Mouse (Mus musculus) Patski (cell line): Measurements from ENCODE around the gene Babam1. TPM values are rescaled to one million over a fixed set of nuclear protein-coding genes. Genes with fewer than 3 reads are reported as not detected.

Experiments
- ATAC-seq: fragments of 100-300 bp; one replicate; pipeline ENCODE4 v1.8.0; 2021
- CTCF ChIA-PET: fragments of 350-600 bp; sonication (Branson Sonifier 250); formaldehyde crosslinking; loops from one replicate; lab custom pipeline; 2022; ENCODE audit warnings: inconsistent platforms; lab: Charles Lee
- POLR2A ChIA-PET: fragments of 350-600 bp; sonication (Branson Sonifier 250); formaldehyde crosslinking; loops from one replicate; lab custom pipeline; 2022; ENCODE audit warnings: antibody characterized with exemption, inconsistent platforms; lab: Charles Lee
- DNase-seq: peaks from one replicate; pipeline ENCODE4 v3.0.0-alpha.2; 2011; ENCODE audit warnings: low read depth, low spot score
- H3K27me3 ChIP-seq: fragments of 371-371 bp; one replicate; pipeline ENCODE4 v1.5.1; 2021
- CTCF ChIP-seq: fragments of 100-300 bp; IDR thresholded peaks from one replicate; pipeline ENCODE4 v1.5.1; 2021
- in situ Hi-C: fragments of 300-500 bp; cut with MboI; formaldehyde crosslinking; loops from 3 replicates; pipeline ENCODE4 v1.11.1; 2018; ENCODE audit warnings: low pct_unique_long_range_greater_than_20kb, mixed read lengths
- polyA plus RNA-seq: library from polyadenylated mRNA; unstranded; gene quantifications from one replicate; pipeline ENCODE4 v1.2.3, GENCODE M21; 2021

The Babam1 gene
- polyA plus RNA-seq, 1 experiment from 2014 or later, result 103 TPM

GRCm38 (mm10) chr8:71380178-71381171 lies 16.2 kb upstream of the Babam1 start:
- POLR2A ChIA-PET, result interaction anchor here (1.0 to 2.7 kb wide), 4 partner anchors 9 to 25 kb away, joined by 3 to 16 read pairs (median 8); partner anchors contain the start of genes Babam1 and Ocel1
- ATAC-seq (no peak), DNase-seq (no peak)
- H3K27me3 ChIP-seq, result no peaks in the 10 kb centered on the region
- in situ Hi-C loops, result no loop called here
- no peak for TF ChIP-seq CTCF
- CTCF ChIA-PET, result interaction anchor here (1.8 to 3.0 kb wide), 2 partner anchors 9 to 25 kb away, joined by 3 to 12 read pairs; partner anchors contain the start of genes Ankle1 and Ocel1

GRCm38 (mm10) chr8:71381421-71381970 lies 15.2 kb upstream of the Babam1 start, which contains the start of gene Nr2f6:
TSS of gene Nr2f6 (minus strand) at chr8:71381960.
- ATAC-seq (no peak), DNase-seq (no peak)
- ChIA-PET POLR2A (interaction anchor here (0.6 to 2.4 kb wide), 3 partner anchors 10 to 105 kb away, joined by 4 to 16 read pairs (median 8); partner anchors contain the start of genes Babam1 and Ocel1), CTCF (interaction anchor here (3.0 kb wide), 1 partner anchor 10 kb away, joined by 12 read pairs; the partner anchor contains the start of gene Ocel1)
- no peak for TF ChIP-seq CTCF
- no peaks in the 10 kb centered on the region for H3K27me3 ChIP-seq
- in situ Hi-C loops, result no loop called here

GRCm38 (mm10) chr8:71381971-71382961 lies 14.4 kb upstream of the Babam1 start:
- ChIA-PET CTCF (interaction anchor here (3.0 kb wide), 1 partner anchor 10 kb away, joined by 12 read pairs; the partner anchor contains the start of gene Ocel1), POLR2A (interaction anchor here (0.6 to 2.4 kb wide), 5 partner anchors 10 to 773 kb away, joined by 3 to 16 read pairs (median 4); partner anchors contain the start of genes Babam1 and Ocel1)
- TF ChIP-seq CTCF, result no peak
- peak; percentile 68 for DNase-seq
- no peaks in the 10 kb centered on the region for H3K27me3 ChIP-seq
- in situ Hi-C loops, result no loop called here
- ATAC-seq, result peak; percentile 75

- ATAC-seq (no peak), DNase-seq (no peak)
- CTCF ChIA-PET, result no interaction called here
- H3K27me3 ChIP-seq, result no peaks in the 10 kb centered on the region
- in situ Hi-C loops, result no loop called here
- POLR2A ChIA-PET, result no interaction called here
- TF ChIP-seq CTCF, result no peak
Observed at GRCm38 (mm10) chr8:71383396-71383795, 13.3 kb upstream of the Babam1 start.

GRCm38 (mm10) chr8:71383860-71384259 lies 12.8 kb upstream of the Babam1 start:
- ChIA-PET POLR2A (no interaction called here), CTCF (no interaction called here)
- no peaks in the 10 kb centered on the region for H3K27me3 ChIP-seq
- in situ Hi-C loops, result no loop called here
- no peak for DNase-seq
- no peak for TF ChIP-seq CTCF
- no peak for ATAC-seq

- in situ Hi-C loops, result no loop called here
- DNase-seq, result no peak
- no peak for ATAC-seq
- TF ChIP-seq CTCF, result no peak
- POLR2A ChIA-PET, result no interaction called here
- CTCF ChIA-PET, result interaction anchor here (0.9 kb wide), 1 partner anchor 10 kb away, joined by 4 read pairs; no protein-coding TSS in a partner anchor
- H3K27me3 ChIP-seq, result no peaks in the 10 kb centered on the region
Observed at GRCm38 (mm10) chr8:71385212-71385835, 11.3 kb upstream of the Babam1 start.

- H3K27me3 ChIP-seq, result no peaks in the 10 kb centered on the region
- CTCF ChIA-PET, result interaction anchor here (1.5 kb wide), 1 partner anchor 52 kb away, joined by 3 read pairs; no protein-coding TSS in a partner anchor
- ATAC-seq (no peak), DNase-seq (no peak)
- in situ Hi-C loops, result no loop called here
- no peak for TF ChIP-seq CTCF
- POLR2A ChIA-PET, result interaction anchor here (0.5 kb wide), 1 partner anchor 106 kb away, joined by 3 read pairs; no protein-coding TSS in a partner anchor
Observed at GRCm38 (mm10) chr8:71388267-71388666, 8.4 kb upstream of the Babam1 start.

GRCm38 (mm10) chr8:71391696-71392095 lies 5.0 kb upstream of the Babam1 start:
- ATAC-seq (no peak), DNase-seq (no peak)
- no peaks in the 10 kb centered on the region for H3K27me3 ChIP-seq
- TF ChIP-seq CTCF, result no peak
- POLR2A ChIA-PET, result no interaction called here
- in situ Hi-C loops, result no loop called here
- CTCF ChIA-PET, result interaction anchor here (1.1 to 2.4 kb wide), 2 partner anchors 14 to 130 kb away, joined by 3 to 7 read pairs; partner anchors contain the start of gene Ankle1

GRCm38 (mm10) chr8:71392391-71392790 lies 4.3 kb upstream of the Babam1 start:
- in situ Hi-C loops, result no loop called here

More at GRCm38 (mm10) chr8:71392391-71392790, 4.3 kb upstream of the Babam1 start:
- ChIA-PET POLR2A (no interaction called here), CTCF (interaction anchor here (2.4 kb wide), 1 partner anchor 13 kb away, joined by 7 read pairs; the partner anchor contains the start of gene Ankle1)
- H3K27me3 ChIP-seq, result no peaks in the 10 kb centered on the region
- TF ChIP-seq CTCF, result no peak
- ATAC-seq (no peak), DNase-seq (no peak)
